Mouse (Mus musculus) T-helper 2 cell (primary cell): Measurements from ENCODE around the gene Plekhh3.

Experiments used
- in situ Hi-C: fragments of 300-600 bp; cut with MboI, MseI; formaldehyde crosslinking; loops from one replicate; pipeline ENCODE4 v1.15.1; 2025; ENCODE audit warnings: high pct_unique_total_duplicates

The Plekhh3 gene

GRCm38 (mm10) chr11:101173631-101174388 is 2.7 kb upstream of the Plekhh3 start:
- in situ Hi-C loops: loop anchor here (10.0 kb wide), 1 partner anchor 629 kb away; the partner anchor contains the start of gene Ttc25

- in situ Hi-C loops: loop anchor here (10.0 kb wide), 1 partner anchor 628 kb away; the partner anchor contains the start of gene Ttc25
Measured at GRCm38 (mm10) chr11:101173112-101173511, 2.0 kb upstream of the Plekhh3 start.

DNA sequence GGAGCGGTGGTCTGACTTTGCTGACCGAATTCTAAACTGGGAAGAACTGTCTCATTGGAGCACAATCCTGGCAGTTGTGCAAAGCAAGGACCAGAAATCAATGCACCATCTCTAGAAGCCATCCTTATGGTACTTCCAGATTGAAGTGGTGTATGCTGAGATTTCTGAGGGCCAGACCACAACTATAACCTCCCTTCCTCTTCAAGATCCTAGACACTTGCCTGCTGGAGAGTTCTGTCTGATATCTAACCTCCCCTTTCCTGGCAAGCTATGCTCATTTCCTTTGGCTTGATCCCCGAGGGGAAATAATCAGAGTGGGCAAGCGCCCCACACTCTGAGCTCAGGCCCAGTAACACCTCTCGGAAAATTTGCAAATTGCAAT is 1.3 kb upstream of the Plekhh3 start:
- in situ Hi-C loops: loop anchor here (10.0 kb wide), 1 partner anchor 628 kb away; the partner anchor contains the start of gene Ttc25

DNA sequence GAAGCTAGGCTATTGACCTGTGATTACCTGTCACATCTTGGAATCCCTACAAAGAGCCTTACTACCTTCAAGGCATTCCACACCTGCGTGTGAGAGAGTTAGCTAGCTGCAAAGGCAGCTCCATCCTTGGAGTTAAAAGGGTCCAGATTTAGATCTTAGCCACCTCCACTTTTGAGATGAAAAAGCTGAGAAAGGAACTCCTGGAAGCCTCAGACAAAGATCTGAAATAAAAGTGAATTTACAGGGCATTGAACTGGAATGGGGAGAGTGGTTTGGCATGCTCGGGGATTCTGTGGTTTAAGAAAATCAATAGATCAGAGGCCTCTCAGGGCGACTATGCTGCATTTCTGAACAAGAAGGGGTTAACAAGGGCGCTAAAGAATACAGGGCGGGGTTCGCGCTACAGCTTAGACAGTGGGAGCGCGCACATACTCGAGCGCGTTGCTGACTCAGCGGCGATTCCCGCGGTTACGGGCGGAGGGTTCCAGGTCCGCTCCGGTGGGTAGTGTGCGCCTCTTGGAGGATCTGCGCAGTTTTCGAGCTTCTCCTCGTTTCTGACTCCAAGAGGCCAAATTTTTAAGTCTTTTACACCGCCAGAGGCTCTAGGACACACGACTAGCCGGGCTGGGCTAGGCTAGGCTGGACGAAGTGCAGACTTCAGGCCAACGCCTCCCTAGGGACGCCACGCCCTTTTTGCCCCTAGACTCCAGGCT is 726 bp upstream of the Plekhh3 start:
- in situ Hi-C loops: loop anchor here (10.0 kb wide), 1 partner anchor 627 kb away; the partner anchor contains the start of gene Ttc25

GRCm38 (mm10) chr11:101170354-101170810 is 769 bp downstream of the Plekhh3 start, which contains the start of gene Cntnap1:
Gene Cntnap1, plus strand, starts transcription at chr11:101170523.
- in situ Hi-C loops: loop anchor here (10.0 kb wide), 1 partner anchor 626 kb away; the partner anchor contains the start of gene Ttc25

GRCm38 (mm10) chr11:101169301-101170107 is 1.6 kb downstream of the Plekhh3 start:
- in situ Hi-C loops: loop anchor here (10.0 kb wide), 1 partner anchor 625 kb away; the partner anchor contains the start of gene Ttc25

GRCm38 (mm10) chr11:101168301-101168980 is 2.7 kb downstream of the Plekhh3 start:
- in situ Hi-C loops: no loop called here

DNA sequence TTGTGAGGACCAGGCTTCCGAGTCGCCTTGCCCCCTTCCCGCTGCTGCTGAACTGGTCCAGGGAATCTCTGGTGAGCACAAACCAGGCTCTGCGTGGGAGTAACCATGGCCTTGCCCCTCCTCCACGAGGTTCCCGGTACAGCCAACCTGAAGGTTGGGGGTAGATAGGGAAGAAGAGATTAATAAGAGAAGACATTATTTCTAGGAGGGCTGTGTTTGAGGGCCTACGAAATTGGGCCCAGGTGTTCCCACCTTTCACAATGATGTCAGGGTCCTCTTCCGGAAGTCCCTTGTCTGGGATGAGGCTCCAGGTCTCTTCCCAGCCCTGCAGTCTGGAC is 3.2 kb downstream of the Plekhh3 start:
- in situ Hi-C loops: no loop called here

DNA sequence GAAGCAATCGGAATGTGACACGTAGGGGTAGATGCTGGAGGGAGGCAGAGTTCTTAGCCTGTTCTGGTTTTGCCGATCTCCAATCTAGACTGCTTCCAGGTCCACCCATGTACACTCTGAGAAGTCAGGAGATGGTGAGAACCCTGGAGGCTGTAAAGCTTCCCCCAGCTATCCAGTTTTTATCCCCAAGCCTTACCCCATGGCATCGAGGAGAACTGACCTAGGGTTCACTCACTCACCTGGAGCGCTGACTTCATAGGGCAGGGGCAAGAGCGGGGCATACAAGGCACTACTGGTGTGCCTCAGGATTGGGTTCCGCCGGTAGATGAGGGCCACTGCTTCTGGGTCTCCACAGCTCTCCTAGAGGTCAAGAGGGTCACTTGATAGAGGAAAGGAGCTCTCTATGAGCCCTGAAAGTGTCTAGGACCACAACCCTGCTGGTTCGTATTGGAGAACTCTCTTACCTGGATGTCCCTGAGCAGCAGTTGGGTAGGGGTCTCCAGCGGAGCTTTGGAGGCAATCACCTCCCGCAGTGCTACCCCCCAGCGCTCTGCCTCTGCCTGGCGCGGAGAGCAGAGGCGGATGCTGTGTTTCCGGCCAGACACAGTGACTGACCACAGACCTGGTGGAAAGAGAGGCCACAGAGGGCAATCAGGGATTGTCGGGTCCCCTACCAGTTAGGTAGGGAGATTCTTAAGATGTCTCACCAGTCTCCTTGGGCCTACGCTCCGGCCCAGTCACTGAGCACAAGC is 3.8 kb downstream of the Plekhh3 start:
- in situ Hi-C loops: no loop called here

- in situ Hi-C loops: no loop called here
Measured at GRCm38 (mm10) chr11:101166357-101166756, 4.8 kb downstream of the Plekhh3 start.

DNA sequence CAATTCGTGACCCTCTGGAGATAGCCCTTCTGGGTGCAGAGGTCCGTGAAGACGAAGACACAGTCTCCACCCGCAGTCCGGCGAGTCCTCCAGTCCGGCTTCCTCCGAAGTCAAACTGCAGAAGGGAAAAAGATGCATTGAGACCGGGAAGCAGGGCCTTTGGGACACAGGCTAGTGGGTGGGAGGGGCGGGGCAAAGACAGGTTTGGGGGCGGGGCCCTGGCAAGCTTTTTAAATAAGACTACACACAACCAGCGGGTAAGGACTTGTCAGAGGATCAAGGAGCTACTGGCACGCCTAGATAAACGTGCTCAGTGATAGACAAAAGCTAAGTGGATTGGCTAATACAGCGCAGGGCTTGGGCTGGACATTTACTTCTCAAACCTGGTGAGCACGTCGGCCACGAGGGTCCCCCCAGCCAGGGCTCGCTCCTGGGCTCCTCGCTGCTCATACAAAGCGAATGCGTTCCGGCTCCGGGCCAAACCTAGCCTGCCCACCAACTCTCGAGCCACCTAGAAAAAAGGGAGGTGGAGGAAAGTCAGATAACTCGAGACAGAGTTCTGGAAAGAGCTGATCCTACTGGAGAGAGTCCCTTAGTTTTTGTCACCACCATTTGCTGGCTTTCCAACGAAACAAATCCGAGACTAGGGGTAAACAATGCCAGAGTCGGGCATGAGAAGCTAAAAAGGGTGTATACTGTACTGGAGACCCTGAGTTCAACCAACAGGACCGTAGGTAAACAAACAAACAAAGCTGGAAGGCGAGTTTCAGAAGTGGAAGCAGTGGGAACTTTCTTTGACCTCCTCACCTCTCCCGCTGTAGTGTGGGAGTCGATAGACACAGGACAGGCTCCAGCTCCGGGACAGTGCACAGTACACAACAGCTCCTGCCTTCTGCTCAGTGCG is 6.2 kb downstream of the Plekhh3 start:
- in situ Hi-C loops: loop anchor here (5.0 kb wide), 1 partner anchor 43 kb away; no protein-coding TSS in a partner anchor

DNA sequence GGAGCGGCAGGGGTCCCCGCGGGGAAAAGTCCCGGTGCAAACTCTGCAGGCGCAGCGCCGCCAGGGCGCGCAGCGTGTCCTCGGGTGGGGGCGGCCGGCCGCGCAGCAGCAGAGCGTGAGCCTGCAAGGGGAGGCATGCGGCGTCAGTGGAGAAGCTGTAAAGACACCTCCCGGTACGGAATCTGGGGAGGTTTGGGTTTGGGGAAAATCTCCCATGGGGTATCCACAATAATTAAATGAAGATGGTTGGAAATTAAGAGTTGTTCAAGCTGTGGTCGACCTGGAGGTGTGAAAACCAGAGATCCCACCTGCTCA is 6.8 kb downstream of the Plekhh3 start:
- in situ Hi-C loops: loop anchor here (5.0 kb wide), 1 partner anchor 42 kb away; no protein-coding TSS in a partner anchor

- in situ Hi-C loops: loop anchor here (5.0 kb wide), 1 partner anchor 41 kb away; no protein-coding TSS in a partner anchor
Measured at GRCm38 (mm10) chr11:101163476-101164350, 7.4 kb downstream of the Plekhh3 start.

- in situ Hi-C loops: loop anchor here (5.0 kb wide), 1 partner anchor 40 kb away; no protein-coding TSS in a partner anchor
Measured at GRCm38 (mm10) chr11:101162772-101163171, 8.4 kb downstream of the Plekhh3 start.

DNA sequence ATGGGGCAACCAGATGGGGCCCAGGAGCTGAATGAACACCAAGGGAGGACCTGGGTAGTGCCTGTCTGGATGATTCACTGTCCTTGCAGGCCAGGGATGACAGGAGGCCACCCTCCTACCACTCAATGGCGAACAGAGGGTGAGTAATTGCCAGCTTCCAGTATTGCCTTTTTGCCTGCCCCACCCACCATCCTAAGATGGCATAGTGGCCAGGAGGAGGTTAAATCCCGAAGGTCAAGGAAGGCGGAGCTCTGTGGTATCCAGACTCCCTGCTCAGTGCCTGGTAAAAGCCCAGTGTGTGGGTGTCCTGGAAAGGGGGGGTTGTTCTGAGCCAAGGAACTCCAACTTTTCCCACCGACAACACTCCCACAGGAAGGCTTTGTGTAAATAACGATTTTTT is 8.8 kb downstream of the Plekhh3 start:
- in situ Hi-C loops: loop anchor here (5.0 kb wide), 1 partner anchor 40 kb away; no protein-coding TSS in a partner anchor

DNA sequence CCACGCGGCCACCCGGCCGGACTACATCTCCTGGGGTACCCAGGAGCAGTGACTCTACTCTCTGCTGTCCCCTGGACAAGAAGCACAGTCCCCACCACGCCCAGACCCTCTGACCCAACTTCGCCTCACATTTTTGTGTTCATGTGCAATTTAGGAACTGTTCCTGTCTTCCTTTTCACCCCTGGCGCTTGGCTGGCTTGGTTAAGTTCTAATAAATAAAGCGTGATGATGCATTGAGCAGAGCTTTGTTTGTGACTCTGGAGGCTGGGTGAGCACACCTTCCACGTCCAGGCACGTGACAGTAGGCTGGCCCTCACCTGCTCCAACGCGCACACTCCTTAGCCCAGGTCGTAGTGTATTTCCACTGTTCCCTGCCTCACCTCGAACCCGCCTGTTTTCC is 9.6 kb downstream of the Plekhh3 start:
- in situ Hi-C loops: loop anchor here (5.0 kb wide), 1 partner anchor 39 kb away; no protein-coding TSS in a partner anchor

- in situ Hi-C loops: loop anchor here (5.0 kb wide), 1 partner anchor 39 kb away; no protein-coding TSS in a partner anchor
Measured at GRCm38 (mm10) chr11:101160981-101161505, 10.1 kb downstream of the Plekhh3 start.

GRCm38 (mm10) chr11:101160151-101160550 is 11.0 kb downstream of the Plekhh3 start:
- in situ Hi-C loops: loop anchor here (5.0 kb wide), 1 partner anchor 38 kb away; no protein-coding TSS in a partner anchor
